Mouse (Mus musculus): ENCODE results near the gene Cplx2.

Gene Cplx2

GRCm38 (mm10) chr13:54368181-54368580, 3.0 kb upstream of the Cplx2 start:
- DNase-seq (ENCODE audit: low spot score): no peak

DNA sequence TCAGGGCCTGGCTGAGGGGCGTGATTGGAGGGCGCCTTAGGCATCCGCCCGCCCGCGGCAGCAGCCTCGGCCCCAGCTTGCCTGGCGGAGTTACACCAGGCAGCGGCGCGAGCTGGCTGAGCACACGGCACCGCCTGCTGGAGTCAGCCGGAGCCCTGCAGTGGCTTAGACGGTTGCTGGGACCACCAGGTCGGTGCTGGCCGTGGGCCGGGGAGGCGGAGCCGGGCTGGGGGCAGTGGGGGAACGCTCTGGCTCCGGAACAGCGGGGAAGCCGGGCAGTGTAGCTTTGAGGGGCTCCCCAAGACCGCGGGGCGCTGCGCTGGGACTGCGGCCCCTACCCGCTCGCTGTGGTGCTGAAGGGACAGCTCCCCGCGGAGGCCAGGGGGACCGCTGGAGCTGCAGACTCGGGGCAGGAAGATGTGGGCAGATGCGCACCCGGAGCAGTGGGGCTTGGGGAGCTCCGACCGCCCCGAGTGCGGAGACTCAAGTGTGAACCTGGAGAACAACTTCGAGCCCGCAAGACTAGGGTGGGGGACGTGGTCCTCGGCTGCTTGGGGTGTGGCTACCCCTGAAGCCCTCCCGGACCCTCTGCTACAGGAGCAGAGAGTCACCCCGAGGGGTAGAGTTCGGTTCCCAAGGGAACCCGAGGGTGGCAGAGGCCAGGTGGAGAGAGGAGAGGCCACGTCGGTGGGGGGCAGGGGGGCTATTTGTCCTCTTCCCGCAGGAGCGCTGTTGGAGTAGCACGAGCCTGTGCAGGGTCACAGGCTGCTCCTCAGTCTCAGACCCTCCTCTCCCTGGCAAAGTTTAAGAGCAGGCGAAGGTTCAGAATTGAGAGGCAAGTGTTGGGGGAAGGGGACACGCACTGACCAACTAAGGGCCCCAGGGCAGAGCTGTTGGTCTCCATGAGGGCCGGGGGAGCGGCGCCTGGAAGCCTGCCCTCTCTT, 510 bp downstream of the Cplx2 start:
- peak; percentile 33 for DNase-seq (ENCODE audit: low spot score)

DNA sequence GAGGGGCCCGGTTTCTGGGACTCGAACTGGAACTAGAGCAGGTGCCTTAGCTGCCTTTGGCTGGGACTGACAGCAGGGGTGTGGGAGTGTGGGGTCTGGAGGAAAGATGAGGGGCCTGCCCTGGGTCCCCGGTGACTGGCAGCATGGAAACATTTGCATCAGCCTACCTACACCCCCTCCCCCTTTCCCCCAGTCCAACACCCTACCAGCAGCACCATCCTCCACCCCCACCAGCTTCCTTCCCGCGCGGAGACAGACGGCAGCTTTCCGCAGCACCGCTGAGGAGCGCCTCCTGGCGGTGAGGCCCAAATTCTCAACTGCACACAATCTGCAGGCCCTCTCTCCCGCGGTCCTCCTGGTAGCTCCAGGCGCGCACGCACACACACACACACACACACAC, 1.5 kb downstream of the Cplx2 start:
- DNase-seq (ENCODE audit: low spot score): peak; percentile 12

GRCm38 (mm10) chr13:54374106-54374706, 3.1 kb downstream of the Cplx2 start:
- DNase-seq (ENCODE audit: low spot score): no peak

DNA sequence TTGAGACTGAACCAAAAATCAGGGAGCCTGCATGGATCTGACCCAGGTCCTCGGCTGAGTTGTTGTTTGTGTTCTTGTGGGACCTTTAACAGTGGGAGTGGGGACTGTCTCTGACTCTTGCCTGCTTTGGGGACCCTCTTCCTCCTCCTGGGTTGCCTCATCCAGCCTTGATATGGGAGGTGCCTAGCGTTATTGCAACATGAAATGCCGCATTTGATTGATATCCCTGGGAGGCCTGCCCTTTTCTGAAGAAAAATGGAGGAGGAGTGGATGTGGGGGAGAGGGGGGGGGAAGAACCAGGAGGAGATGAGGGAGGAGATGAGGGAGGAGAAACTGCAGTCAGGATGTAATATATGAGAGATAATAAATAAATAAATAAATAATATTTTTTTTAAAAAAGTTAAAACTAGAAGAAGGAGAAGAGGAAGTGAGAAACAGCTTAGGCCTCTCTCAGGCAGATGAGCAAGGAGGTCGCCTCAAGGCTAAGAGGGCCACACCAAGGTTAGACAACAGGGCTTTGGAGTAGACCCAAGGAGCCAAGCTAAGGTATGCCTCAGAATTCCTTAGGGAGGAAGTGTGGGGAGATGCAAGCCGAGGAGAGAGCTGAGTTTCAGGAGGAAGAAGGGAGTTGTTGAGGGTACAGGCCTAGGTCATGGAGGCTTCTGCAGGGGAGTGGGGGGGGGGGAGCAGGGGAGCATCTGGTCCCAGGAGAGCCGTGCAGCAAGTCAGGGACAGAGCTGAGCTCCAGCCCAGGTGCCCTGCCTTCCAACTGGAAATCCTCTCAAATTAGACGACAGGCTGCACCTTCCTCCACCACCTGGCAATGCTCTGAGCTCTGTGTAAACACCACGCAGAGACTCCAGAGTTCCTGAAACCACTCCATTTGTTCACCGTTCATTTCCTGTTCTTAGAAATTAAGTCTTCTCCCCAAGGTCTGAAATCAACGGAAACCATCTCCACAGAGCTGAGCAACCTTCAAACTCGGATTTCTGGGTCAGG, 4.6 kb downstream of the Cplx2 start:
- no peak for DNase-seq (ENCODE audit: low spot score)

GRCm38 (mm10) chr13:54376736-54377135, 5.6 kb downstream of the Cplx2 start:
- DNase-seq (ENCODE audit: low spot score): no peak

GRCm38 (mm10) chr13:54378051-54378450, 6.9 kb downstream of the Cplx2 start:
- peak; percentile 15 for DNase-seq (ENCODE audit: low spot score)

- no peak for DNase-seq (ENCODE audit: low spot score)
These were observed 9.3 kb downstream of the Cplx2 start for GRCm38 (mm10) chr13:54380421-54380820.

GRCm38 (mm10) chr13:54381396-54381795, 10.2 kb downstream of the Cplx2 start:
- DNase-seq (ENCODE audit: low spot score): no peak

- DNase-seq (ENCODE audit: low spot score): no peak
These were observed 12.4 kb downstream of the Cplx2 start for GRCm38 (mm10) chr13:54383531-54383930.

GRCm38 (mm10) chr13:54384518-54384917, 13.4 kb downstream of the Cplx2 start:
- DNase-seq (ENCODE audit: low spot score): no peak

DNA sequence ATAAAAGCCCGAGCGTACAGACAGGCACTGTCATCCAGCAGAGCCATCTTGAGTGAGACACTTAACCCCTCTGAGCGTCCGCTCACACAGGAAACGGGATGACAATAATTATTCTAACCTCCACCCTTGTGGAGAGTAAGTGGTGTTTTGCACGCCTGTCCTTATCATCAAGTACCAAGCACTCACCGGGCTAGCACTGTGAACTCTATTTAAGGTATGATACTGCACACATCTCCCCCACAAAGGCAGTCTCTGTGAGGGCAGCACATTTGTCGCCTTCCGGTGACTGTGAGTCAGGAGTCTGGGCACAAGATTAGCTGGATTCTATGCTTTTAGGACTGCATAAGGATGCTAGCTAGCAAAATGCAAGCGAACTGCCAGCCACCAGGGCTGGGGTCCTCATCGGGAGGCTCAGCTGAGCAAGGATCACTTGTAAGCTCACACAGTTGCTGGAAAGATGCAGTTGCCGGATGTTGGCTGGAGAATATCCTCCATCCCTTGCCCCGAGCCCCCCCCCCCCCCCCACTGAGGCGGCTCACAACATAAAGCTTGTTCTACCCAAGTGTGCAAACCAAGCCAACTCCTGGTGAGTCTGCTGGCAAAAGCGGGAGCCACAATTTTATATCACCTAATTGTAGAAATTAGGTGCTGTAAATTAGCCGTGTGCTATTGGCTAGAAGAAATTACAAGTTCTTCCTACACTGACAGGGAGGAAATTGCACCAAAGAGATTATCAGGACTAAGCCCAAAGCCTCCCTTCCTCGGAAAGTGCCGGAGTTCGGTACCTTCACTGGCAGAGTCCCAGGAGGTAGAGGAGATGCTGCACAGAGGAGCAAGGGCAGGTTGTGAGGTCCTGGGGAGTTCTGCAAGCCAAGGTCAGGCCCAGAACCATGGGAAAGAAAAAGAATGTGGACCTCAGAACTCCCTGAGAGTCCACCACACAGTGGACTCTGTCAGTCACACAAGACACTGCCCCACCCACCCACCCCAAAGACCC, 14.2 kb downstream of the Cplx2 start:
- no peak for DNase-seq (ENCODE audit: low spot score)

GRCm38 (mm10) chr13:54389971-54390564, 18.9 kb downstream of the Cplx2 start:
- DNase-seq (ENCODE audit: low spot score): no peak

DNA sequence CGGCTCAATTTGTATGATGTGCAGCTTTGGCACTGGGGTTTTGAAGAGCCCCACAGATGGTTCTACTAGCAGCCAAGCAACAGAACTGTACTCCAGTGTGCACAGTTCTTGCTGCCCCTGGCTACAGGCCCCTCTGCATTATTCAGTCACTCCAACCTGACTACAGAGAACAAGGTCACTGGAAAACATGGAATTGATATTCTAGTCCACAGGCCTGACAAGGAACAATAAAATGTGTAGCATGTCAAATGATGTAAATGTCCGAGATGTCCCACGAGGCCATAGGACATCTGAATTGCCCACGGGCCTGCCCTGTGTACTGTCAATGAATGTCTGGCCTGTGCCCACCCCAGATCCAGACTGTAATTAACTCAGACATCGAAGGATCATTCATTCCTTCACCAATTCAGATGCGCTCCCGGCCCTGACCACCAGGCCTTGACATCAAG, 19.4 kb downstream of the Cplx2 start:
- no peak for DNase-seq (ENCODE audit: low spot score)

DNA sequence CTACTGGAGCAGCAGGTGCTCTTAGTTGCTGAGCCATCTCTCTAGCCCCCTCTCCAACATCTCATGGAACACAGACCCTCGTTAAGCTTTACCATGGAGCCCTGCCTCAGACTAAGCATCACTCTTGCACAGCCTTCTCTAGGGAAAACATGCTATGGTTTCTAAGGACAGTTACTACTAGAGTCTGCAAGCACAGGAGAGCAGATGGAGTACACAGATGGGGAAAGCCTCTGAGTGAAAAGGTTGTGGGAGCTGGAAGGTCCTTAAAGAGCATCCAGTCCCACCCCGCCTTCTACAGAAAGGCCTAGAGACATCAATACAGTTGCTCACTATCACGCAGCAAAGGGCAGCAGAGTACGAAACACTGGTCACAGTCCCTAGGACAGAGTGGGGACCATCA, 20.2 kb downstream of the Cplx2 start:
- DNase-seq (ENCODE audit: low spot score): no peak

GRCm38 (mm10) chr13:54397069-54397468, 25.9 kb downstream of the Cplx2 start:
- no peak for DNase-seq (ENCODE audit: low spot score)

DNA sequence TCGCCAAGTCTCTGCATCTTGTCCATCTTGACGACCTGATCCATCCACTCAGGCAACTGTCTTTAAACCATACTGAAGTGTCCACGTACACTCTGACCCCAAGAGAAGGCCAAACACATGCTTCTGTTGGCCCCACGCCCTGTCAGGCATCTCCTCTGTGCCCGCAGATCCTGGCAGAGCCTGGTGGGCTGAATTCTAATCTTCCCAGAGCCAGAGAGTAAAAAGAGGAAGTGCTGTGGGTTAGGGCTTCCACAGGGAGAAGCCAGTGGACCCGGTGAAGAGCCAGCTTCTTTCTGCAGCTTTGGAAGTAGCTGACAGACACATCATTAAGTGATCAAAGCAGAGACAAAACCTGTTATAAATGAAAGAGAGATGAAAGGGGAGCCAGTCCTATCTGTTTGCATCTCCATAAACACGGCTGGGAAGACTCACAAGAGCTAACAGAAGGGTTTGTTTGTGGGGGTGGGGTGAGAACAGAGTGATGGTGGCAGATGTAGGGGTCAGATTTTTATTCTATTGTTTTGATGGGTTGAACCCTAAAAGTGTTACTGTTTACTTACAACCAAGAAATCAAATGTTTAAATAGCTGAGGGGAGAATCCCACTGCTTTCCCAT, 29.5 kb downstream of the Cplx2 start:
- no peak for DNase-seq (ENCODE audit: low spot score)

DNA sequence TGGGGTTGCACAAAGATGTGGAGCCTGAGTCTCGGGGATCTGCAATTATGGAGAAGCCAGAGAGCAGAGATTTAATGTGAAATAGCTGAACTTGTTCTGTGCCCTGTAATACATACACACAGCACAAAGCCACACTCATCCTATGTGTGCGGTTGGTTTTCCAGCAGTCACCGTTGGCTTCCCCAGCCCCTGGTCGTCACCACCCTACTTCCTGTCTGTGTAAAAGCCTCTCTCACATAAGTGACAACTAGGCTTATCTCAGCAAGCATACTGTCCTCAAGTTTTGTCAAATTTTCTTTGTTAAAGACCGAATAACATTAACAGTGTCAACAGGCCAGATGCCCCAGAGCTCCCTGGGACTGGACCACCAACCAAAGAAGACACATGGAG, 30.0 kb downstream of the Cplx2 start:
- DNase-seq (ENCODE audit: low spot score): no peak

DNA sequence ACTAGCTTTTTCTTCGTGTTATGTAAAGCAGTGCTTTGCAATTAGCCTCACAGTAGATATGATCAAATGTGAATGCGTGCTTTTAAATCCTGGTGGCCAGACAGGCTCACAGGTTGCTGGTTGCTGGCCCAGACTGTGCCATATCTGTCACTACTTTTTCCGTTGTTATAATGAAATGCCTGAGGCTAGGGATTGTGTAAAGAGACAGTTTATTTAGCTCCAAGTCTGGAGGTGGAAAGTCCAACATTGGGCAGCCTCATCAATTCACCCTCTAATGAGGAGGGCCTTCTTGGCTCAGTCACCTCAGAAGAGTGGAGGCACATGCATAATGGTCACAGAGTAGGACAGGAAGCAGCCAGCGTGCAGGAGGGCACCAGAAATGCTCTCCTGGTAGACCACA, 31.2 kb downstream of the Cplx2 start:
- no peak for DNase-seq (ENCODE audit: low spot score)

Data from c-Kit-positive CD71-positive TER-119-positive erythroid progenitor cells, embryonic 14.5 days (primary cell).